Mouse (Mus musculus) embryonic facial prominence, embryonic 11.5 days (tissue): Measurements from ENCODE around the gene Prmt7. TPM values are rescaled to one million over a fixed set of nuclear protein-coding genes. Genes with fewer than 3 reads are reported as not detected.
"Not testable (repeated sequence)": the region's sequence is repeated elsewhere in the genome, so short reads cannot be mapped to it uniquely, and the experiment has no call there.

Experiments
- ATAC-seq: fragments of 200-750 bp; cut with Nextera tagmentation; replicated peaks from 2 replicates; pipeline ENCODE4 v1.8.0; 2017; ENCODE audit warnings: low read depth; ENCODE audit not compliant: insufficient number of reproducible peaks, low FRiP score, low TSS enrichment
- DNase-seq: peaks from one replicate; pipeline ENCODE4 v3.0.0-alpha.2; 2015; ENCODE audit warnings: low spot score
- H3K27ac ChIP-seq: fragments of 300-500 bp; sonication (generic); replicated peaks from 2 replicates; pipeline ENCODE4 v1.5.1; 2014; ENCODE audit warnings: mild to moderate bottlenecking, low read depth, low read length, control low read depth
- H3K27me3 ChIP-seq: fragments of 300-500 bp; sonication (generic); 2 replicates; pipeline ENCODE4 v1.6.1; 2014; ENCODE audit warnings: mild to moderate bottlenecking, low read length, moderate library complexity, mixed read lengths; ENCODE audit not compliant: control insufficient read depth, insufficient read depth
- H3K36me3 ChIP-seq: fragments of 300-500 bp; sonication (generic); replicated peaks from 2 replicates; pipeline ENCODE4 v1.6.1; 2014; ENCODE audit warnings: low read depth, mild to moderate bottlenecking, low read length, moderate library complexity, mixed read lengths; ENCODE audit not compliant: control insufficient read depth, insufficient read depth
- H3K4me1 ChIP-seq: fragments of 300-500 bp; sonication (generic); 2 replicates; pipeline ENCODE4 v1.6.1; 2014; ENCODE audit warnings: low read length, mixed read lengths; ENCODE audit not compliant: control insufficient read depth, insufficient read depth
- H3K4me2 ChIP-seq: fragments of 300-500 bp; sonication (generic); 2 replicates; pipeline ENCODE4 v1.6.1; 2014; ENCODE audit warnings: low read depth, mild to moderate bottlenecking, control low read depth, low read length, moderate library complexity
- H3K4me3 ChIP-seq: fragments of 300-500 bp; sonication (generic); 2 replicates; pipeline ENCODE4 v1.5.1; 2014; ENCODE audit warnings: low read depth, low read length, control low read depth
- H3K9ac ChIP-seq: fragments of 300-500 bp; sonication (generic); replicated peaks from 2 replicates; pipeline ENCODE4 v1.6.1; 2014; ENCODE audit warnings: mild to moderate bottlenecking, control low read depth, low read length
- H3K9me3 ChIP-seq: fragments of 300-500 bp; sonication (generic); replicated peaks from 2 replicates; pipeline ENCODE4 v1.6.1; 2016; ENCODE audit warnings: mild to moderate bottlenecking, low read length, inconsistent platforms, mixed read lengths; ENCODE audit not compliant: control insufficient read depth
- WGBS: fragments of 180-500 bp; shearing (Covaris S2); extraction: QIAGEN DNeasy Blood & Tissue Kit; methylation state at CpG from one replicate; pipeline ENCODE4 v1.1.7; 2014; 5-methylcytosine and 5-hydroxymethylcytosine counted together
- polyA plus RNA-seq: library from polyadenylated mRNA; unstranded; fragments of >200 nt; fragmentation: Nextera tagmentation; extraction: Ambion mirVana; gene quantifications from 2 replicates; pipeline ENCODE4 v1.2.1, GENCODE M21; 2014

The Prmt7 gene
- polyA plus RNA-seq, 1 experiment from 2014 or later = 62.7 TPM

- Histone ChIP-seq H3K9ac (no peak overlapping the region), H3K9me3 (no peaks in the 10 kb centered on the region), H3K4me2 (no peak overlapping the region), H3K36me3 (0 out of 2 replicates have a peak, but pooled peaks cover 2% of the 10 kb centered on the region), H3K4me1 (no peaks in the 10 kb centered on the region), H3K4me3 (no peak overlapping the region), H3K27ac (no peak overlapping the region), H3K27me3 (no peaks in the 10 kb centered on the region)
- DNase-seq (no peak), ATAC-seq (no peak)
- WGBS = 86% methylated on average over 5 of the region's 5 CpGs
These were observed 16.7 kb upstream of the Prmt7 start for GRCm38 (mm10) chr8:106194062-106194461.

- ATAC-seq (no peak), DNase-seq (peak; percentile 60)
- Histone ChIP-seq H3K27me3 (no peaks in the 10 kb centered on the region), H3K4me2 (no peak overlapping the region), H3K27ac (no peak overlapping the region), H3K36me3 (peaks cover 5% of the 10 kb centered on the region), H3K4me3 (no peak overlapping the region), H3K9me3 (no peaks in the 10 kb centered on the region), H3K9ac (no peak overlapping the region), H3K4me1 (no peaks in the 10 kb centered on the region)
- 26% methylated on average over 1 of the region's 1 CpGs for WGBS
These were observed 12.0 kb upstream of the Prmt7 start for GRCm38 (mm10) chr8:106198741-106199140.

DNA sequence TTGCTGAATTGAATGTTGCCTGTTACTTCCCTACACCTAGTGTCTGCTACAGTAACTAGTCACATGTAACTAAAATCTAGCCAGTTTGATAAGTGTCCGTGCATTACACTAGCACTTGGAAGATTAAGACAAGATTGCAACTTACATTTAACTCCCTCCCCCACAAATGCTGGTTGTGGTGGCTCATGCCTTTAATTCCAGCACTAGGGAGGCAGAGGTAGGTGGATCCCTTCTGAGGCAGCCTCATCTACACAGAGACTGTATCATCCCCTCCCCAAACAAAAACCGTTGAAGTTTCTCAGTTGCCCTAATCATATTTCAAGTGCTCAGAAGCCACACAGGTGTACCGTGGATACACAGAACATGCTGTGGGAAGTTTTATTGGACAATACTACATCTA is 11.1 kb upstream of the Prmt7 start:
- DNase-seq, H3K27me3 ChIP-seq, ATAC-seq, H3K4me2 ChIP-seq, H3K4me1 ChIP-seq, H3K9ac ChIP-seq, H3K36me3 ChIP-seq, H3K27ac ChIP-seq, H3K9me3 ChIP-seq, H3K4me3 ChIP-seq: not testable (repeated sequence)
- 91% methylated on average over 3 of the region's 3 CpGs for WGBS

DNA sequence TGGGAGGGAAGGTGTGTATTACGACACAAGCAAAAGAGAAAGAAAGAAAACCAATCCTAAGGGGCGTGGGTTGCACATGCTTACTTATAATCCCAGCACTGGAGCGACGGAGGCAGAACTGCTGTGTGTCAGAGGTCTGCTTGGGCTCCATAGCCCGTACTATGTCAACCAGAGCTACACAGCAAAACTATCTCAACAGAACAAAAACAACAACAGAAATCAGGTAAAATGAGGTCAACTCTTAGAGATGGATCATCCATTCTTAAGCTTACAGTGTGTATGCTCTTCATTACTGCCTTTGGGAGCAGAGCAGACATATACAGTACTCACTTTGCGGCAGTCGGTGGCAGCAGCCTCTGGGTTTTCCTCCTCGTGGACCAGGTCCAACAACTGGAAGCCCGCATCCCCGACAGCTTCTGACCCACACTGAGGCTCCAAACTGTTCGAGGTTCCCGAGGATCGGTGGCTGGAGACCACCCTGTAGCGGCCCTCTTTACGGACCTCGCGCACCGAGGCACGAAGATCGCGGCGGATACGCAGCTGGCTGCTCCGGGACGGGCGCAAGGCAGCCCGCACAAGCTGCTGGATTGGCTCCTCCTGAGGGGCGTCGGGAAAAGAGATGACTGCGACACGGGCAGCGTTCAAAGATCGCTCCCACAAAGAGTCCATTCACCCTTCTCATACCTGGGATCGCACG is 553 bp upstream of the Prmt7 start:
- Histone ChIP-seq H3K27ac (peak overlapping the region; percentile 81), H3K36me3 (peaks cover 6% of the 10 kb centered on the region), H3K4me1 (no peaks in the 10 kb centered on the region), H3K9me3 (no peaks in the 10 kb centered on the region), H3K9ac (peak overlapping the region; percentile 94), H3K4me3 (peak overlapping the region; percentile 78), H3K27me3 (no peaks in the 10 kb centered on the region), H3K4me2 (peak overlapping the region; percentile 41)
- DNase-seq (peak; percentile 20), ATAC-seq (peak; percentile 66)
- under 1% methylated on average over 35 of the region's 35 CpGs for WGBS

GRCm38 (mm10) chr8:106211421-106211820 is 685 bp downstream of the Prmt7 start:
- H3K4me2 ChIP-seq = peak overlapping the region; percentile 41
- H3K4me3 ChIP-seq = peak overlapping the region; percentile 78
- H3K9me3 ChIP-seq = no peaks in the 10 kb centered on the region
- H3K9ac ChIP-seq = peak overlapping the region; percentile 94
- ATAC-seq (no peak), DNase-seq (no peak)
- H3K4me1 ChIP-seq = no peaks in the 10 kb centered on the region
- H3K27me3 ChIP-seq = no peaks in the 10 kb centered on the region
- peak overlapping the region; percentile 81; the same call in 1 of the 2 replicates for H3K27ac ChIP-seq
- peaks cover 2% of the 10 kb centered on the region for H3K36me3 ChIP-seq
- WGBS = 6% methylated on average over 13 of the region's 13 CpGs

DNA sequence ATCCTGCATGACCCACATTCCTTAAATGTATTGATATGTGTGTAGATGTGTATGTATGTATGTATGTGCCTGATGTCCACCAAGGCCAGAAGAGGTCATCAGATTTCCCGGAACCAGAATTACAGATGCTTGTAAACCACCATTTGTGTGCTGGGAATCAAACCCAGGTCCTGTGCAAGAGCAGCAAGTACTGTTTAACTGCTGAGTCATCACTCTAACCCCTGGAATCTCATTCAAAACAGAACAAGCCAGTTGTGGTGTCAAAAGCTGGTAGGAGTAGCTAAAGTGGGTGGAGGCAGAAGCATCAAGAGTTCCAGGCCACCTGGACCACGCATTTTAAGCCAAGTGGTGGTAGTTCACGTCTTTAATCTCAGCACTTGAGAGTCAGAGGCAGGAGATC is 3.2 kb downstream of the Prmt7 start:
- Histone ChIP-seq H3K27ac (no peak overlapping the region), H3K4me3 (no peak overlapping the region), H3K9me3 (no peaks in the 10 kb centered on the region), H3K27me3 (no peaks in the 10 kb centered on the region), H3K4me2 (no peak overlapping the region), H3K36me3 (peaks cover 2% of the 10 kb centered on the region; the same call in 1 of the 2 replicates), H3K9ac (no peak overlapping the region), H3K4me1 (no peaks in the 10 kb centered on the region)
- WGBS = 90% methylated on average over 3 of the region's 3 CpGs
- ATAC-seq (no peak), DNase-seq (no peak)

GRCm38 (mm10) chr8:106219620-106220019 is 8.9 kb downstream of the Prmt7 start:
- H3K9ac ChIP-seq = no peak overlapping the region
- DNase-seq (no peak), ATAC-seq (no peak)
- no peak overlapping the region for H3K4me2 ChIP-seq
- 87% methylated on average over 3 of the region's 3 CpGs for WGBS
- no peaks in the 10 kb centered on the region for H3K4me1 ChIP-seq
- no peaks in the 10 kb centered on the region for H3K36me3 ChIP-seq
- H3K4me3 ChIP-seq = no peak overlapping the region
- no peak overlapping the region for H3K27ac ChIP-seq
- H3K27me3 ChIP-seq = no peaks in the 10 kb centered on the region
- H3K9me3 ChIP-seq = no peaks in the 10 kb centered on the region

DNA sequence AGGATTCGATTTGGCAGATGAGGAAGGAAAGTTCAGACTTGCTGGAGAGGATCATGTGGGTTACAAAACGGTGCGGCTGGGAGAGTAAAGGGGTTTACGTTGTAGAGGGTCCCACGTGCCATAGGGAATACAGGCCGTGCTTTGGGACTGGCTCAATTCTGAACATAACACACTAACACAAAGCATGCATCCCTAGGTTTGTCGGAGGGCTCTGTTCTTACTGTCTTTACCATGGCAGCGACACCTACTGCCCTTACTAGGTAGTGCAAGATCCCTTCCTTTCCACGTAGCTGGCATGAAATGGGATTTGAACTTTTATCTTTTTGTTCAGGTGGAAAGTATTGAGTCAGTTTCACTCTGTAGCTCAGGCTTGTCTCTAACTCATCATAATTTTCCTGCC is 15.9 kb downstream of the Prmt7 start:
- peak; percentile 73 for DNase-seq
- no peak overlapping the region for H3K4me2 ChIP-seq
- no peak overlapping the region for H3K9ac ChIP-seq
- no peak overlapping the region for H3K27ac ChIP-seq
- no peak for ATAC-seq
- H3K9me3 ChIP-seq = no peaks in the 10 kb centered on the region
- H3K27me3 ChIP-seq = no peaks in the 10 kb centered on the region
- H3K4me1 ChIP-seq = no peaks in the 10 kb centered on the region
- peaks cover 4% of the 10 kb centered on the region; the same call in 1 of the 2 replicates for H3K36me3 ChIP-seq
- H3K4me3 ChIP-seq = no peak overlapping the region
- 47% methylated on average over 9 of the region's 9 CpGs for WGBS
